In genomic region chr5:148369178-148369577, GRCm38 (mm10) we compare ENCODE assay signal across 19 mouse cellular contexts. TPM values are rescaled to one million over a fixed set of nuclear protein-coding genes. Genes with fewer than 3 reads are reported as not detected.
DNase-seq lines count a peak whose midpoint lies in the region; ATAC-seq and TF ChIP-seq lines count a peak whose summit lies in the region.
"Had no signal": no experiment of that assay in that cellular context is flagged by ENCODE, and none has a peak within 500 bp of the region (broad histone marks: within the 10 kb centered on the region; RNA-seq: fewer than 3 reads in every experiment).

No protein-coding gene starts in this region.

- TF ChIP-seq CTCF in hindbrain, postnatal 0 days (IDR thresholded peaks at IDR 0.05; ENCODE audit: low read depth): peak; percentile 35
- peak; percentile 25; the same call in 1 of the 2 replicates for TF ChIP-seq CTCF in lung, embryonic 14.5 days (IDR thresholded peaks at IDR 0.05; ENCODE audit: low read depth)

- H3K36me3 ChIP-seq in hindbrain, postnatal 0 days (ENCODE audit: insufficient read depth, low read length): no peaks in the 10 kb centered on the region
- no peaks in the 10 kb centered on the region for H3K36me3 ChIP-seq in hindbrain, embryonic 11.5 days (ENCODE audit: control insufficient read depth, insufficient read depth, low read length)
- peaks cover 4% of the 10 kb centered on the region; the same call in 1 of the 2 replicates for H3K36me3 ChIP-seq in lung, embryonic 14.5 days (ENCODE audit: insufficient read depth)
- H3K36me3 ChIP-seq in splenic B cell, adult 2 months (ENCODE audit: control insufficient read depth, insufficient read depth, low read length, poor library complexity, severe bottlenecking): peaks cover 2% of the 10 kb centered on the region; the same call in 1 of the 2 replicates
- H3K36me3 ChIP-seq: lung, embryonic 15.5 days had no signal

- H3K4me2 ChIP-seq in hindbrain, postnatal 0 days (ENCODE audit: low read depth, low read length): no peak overlapping the region
- H3K4me2 ChIP-seq in hindbrain, embryonic 11.5 days (replicated peaks; ENCODE audit: low read depth, low read length): no peak overlapping the region
- no peak overlapping the region for H3K4me2 ChIP-seq in lung, embryonic 14.5 days
- H3K4me2 ChIP-seq: heart, embryonic 15.5 days; hindbrain, embryonic 13.5 days; limb, embryonic 13.5 days; lung, embryonic 15.5 days had no signal

- ATAC-seq in hindbrain, postnatal 0 days: no peak
- no peak for ATAC-seq in hindbrain, embryonic 11.5 days (ENCODE audit: low FRiP score)
- no peak for ATAC-seq in lung, embryonic 14.5 days (ENCODE audit: insufficient read depth)
- ATAC-seq: midbrain, embryonic 16.5 days; Patski had no signal

- H3K27ac ChIP-seq in hindbrain, postnatal 0 days: no peak overlapping the region
- H3K27ac ChIP-seq in hindbrain, embryonic 11.5 days (ENCODE audit: low read depth, low read length): no peak overlapping the region
- H3K27ac ChIP-seq in lung, embryonic 14.5 days (ENCODE audit: low read depth): no peak overlapping the region
- H3K27ac ChIP-seq: forebrain, embryonic 10.5 days; heart, embryonic 15.5 days; hindbrain, embryonic 13.5 days; limb, embryonic 13.5 days; lung, embryonic 15.5 days had no signal

- DNase-seq in hindbrain, postnatal 0 days (ENCODE audit: low spot score): no peak
- no peak for DNase-seq in hindbrain, embryonic 11.5 days (ENCODE audit: low spot score)
- DNase-seq in lung, embryonic 14.5 days: no peak
- DNase-seq in lung, postnatal 25 days (ENCODE audit: low spot score): no peak
- DNase-seq in ES-CJ7 (ENCODE audit: low read depth, low spot score): peak; percentile 86
- DNase-seq in splenic B cell, adult 2 months (ENCODE audit: low read depth, low spot score): peak; percentile 36
- DNase-seq in cerebellum, adult 11-12 months: no peak
- DNase-seq: adrenal gland, postnatal 36 days; cerebellum, adult 8-10 months; kidney, adult 11 months; kidney, postnatal 10 days had no signal

- WGBS in hindbrain, postnatal 0 days: 93% methylated on average over 3 of the region's 3 CpGs
- 93% methylated on average over 3 of the region's 3 CpGs for WGBS in hindbrain, embryonic 11.5 days
- 91% methylated on average over 3 of the region's 3 CpGs for WGBS in lung, embryonic 14.5 days

- H3K4me1 ChIP-seq in hindbrain, postnatal 0 days (ENCODE audit: insufficient read depth, low read length): no peaks in the 10 kb centered on the region
- H3K4me1 ChIP-seq in hindbrain, embryonic 11.5 days (replicated peaks; ENCODE audit: control insufficient read depth, insufficient read depth, low read length): no peaks in the 10 kb centered on the region
- no peaks in the 10 kb centered on the region for H3K4me1 ChIP-seq in lung, embryonic 14.5 days (ENCODE audit: insufficient read depth)
- H3K4me1 ChIP-seq: hindbrain, embryonic 13.5 days had no signal

- no peaks in the 10 kb centered on the region for H3K27me3 ChIP-seq in hindbrain, postnatal 0 days (ENCODE audit: insufficient read depth, low read length)
- H3K27me3 ChIP-seq in hindbrain, embryonic 11.5 days (ENCODE audit: control insufficient read depth, insufficient read depth, low read length): no peaks in the 10 kb centered on the region
- no peaks in the 10 kb centered on the region for H3K27me3 ChIP-seq in lung, embryonic 14.5 days (ENCODE audit: insufficient read depth, low read length)
- no peaks in the 10 kb centered on the region for H3K27me3 ChIP-seq in splenic B cell, adult 2 months (ENCODE audit: control insufficient read depth, insufficient read depth, low read length, poor library complexity, severe bottlenecking)
- H3K27me3 ChIP-seq: heart, embryonic 15.5 days; hindbrain, embryonic 13.5 days; limb, embryonic 13.5 days; lung, embryonic 15.5 days; megakaryocyte, embryonic 14.5 days; Patski had no signal

- H3K4me3 ChIP-seq in hindbrain, postnatal 0 days (ENCODE audit: low read length): no peak overlapping the region
- no peak overlapping the region for H3K4me3 ChIP-seq in hindbrain, embryonic 11.5 days (ENCODE audit: low read depth, low read length)
- H3K4me3 ChIP-seq in lung, embryonic 14.5 days (ENCODE audit: low read depth, low read length): no peak overlapping the region
- H3K4me3 ChIP-seq: forebrain, embryonic 10.5 days; heart, embryonic 15.5 days; hindbrain, embryonic 13.5 days; limb, embryonic 13.5 days; lung, embryonic 15.5 days; megakaryocyte, embryonic 14.5 days had no signal

- H3K9ac ChIP-seq in hindbrain, postnatal 0 days (replicated peaks; ENCODE audit: low read length): no peak overlapping the region
- H3K9ac ChIP-seq in hindbrain, embryonic 11.5 days (ENCODE audit: low read depth, low read length): no peak overlapping the region
- H3K9ac ChIP-seq in lung, embryonic 14.5 days: no peak overlapping the region
- H3K9ac ChIP-seq: heart, embryonic 15.5 days; hindbrain, embryonic 13.5 days; limb, embryonic 13.5 days; lung, embryonic 15.5 days had no signal

- no peaks in the 10 kb centered on the region for H3K9me3 ChIP-seq in hindbrain, postnatal 0 days (ENCODE audit: low read length)
- H3K9me3 ChIP-seq in hindbrain, embryonic 11.5 days (ENCODE audit: control insufficient read depth, low read length): no peaks in the 10 kb centered on the region
- no peaks in the 10 kb centered on the region for H3K9me3 ChIP-seq in lung, embryonic 14.5 days (ENCODE audit: low read depth, low read length)
- H3K9me3 ChIP-seq: lung, embryonic 15.5 days had no signal

RNA-seq across cellular contexts. Expression of gene Slc7a1, which starts 30.5 kb away (rescaled TPM):
- 58.5 and 71.1 TPM in 2 replicates for total RNA-seq in hindbrain, postnatal 0 days (2014; rRNA removed)
- polyA plus RNA-seq in hindbrain, postnatal 0 days (2015; fragmentation: Nextera tagmentation; extraction: Ambion mirVana): 35.3 and 42.3 TPM in 2 replicates
- polyA plus RNA-seq in hindbrain, embryonic 11.5 days (2014; fragmentation: Nextera tagmentation; extraction: Ambion mirVana): 16.9 and 20.9 TPM in 2 replicates
- polyA plus RNA-seq in lung, embryonic 14.5 days (2014; fragmentation: Nextera tagmentation; extraction: Ambion mirVana): 28.9 and 31.3 TPM in 2 replicates

Comparison
In these comparisons a context has a peak if more than half of its experiments do, and no peak if none do; other contexts are left out.
1. DNase-seq: peak in ES-CJ7 (single experiment) and splenic B cell, adult 2 months (single experiment); none in hindbrain, postnatal 0 days (single experiment), hindbrain, embryonic 11.5 days (single experiment), lung, embryonic 14.5 days (single experiment), lung, postnatal 25 days (single experiment) and cerebellum, adult 11-12 months (single experiment).